Mouse (Mus musculus): Measurements from ENCODE around the gene Sdha. TPM values are rescaled to one million over a fixed set of nuclear protein-coding genes. Genes with fewer than 3 reads are reported as not detected.

The Sdha gene
- polyA plus RNA-seq, 1 experiment from 2014 or later, result 268 TPM

GRCm38 (mm10) chr13:74363176-74363858, 13.2 kb upstream of the Sdha start:
- ATAC-seq (ENCODE audit: low FRiP score, low TSS enrichment), result 0 out of 2 replicates have a peak, but pooled peaks have one; percentile 36
- Histone ChIP-seq H3K4me1 (ENCODE audit: control insufficient read depth, insufficient read depth, low read length) (no peaks in the 10 kb centered on the region), H3K27me3 (ENCODE audit: control insufficient read depth, insufficient read depth, low read length) (no peaks in the 10 kb centered on the region), H3K4me3 (ENCODE audit: low read length) (no peak overlapping the region), H3K27ac (ENCODE audit: low read depth, low read length) (no peak overlapping the region), H3K9ac (ENCODE audit: low read depth, low read length) (no peak overlapping the region), H3K9me3 (ENCODE audit: control insufficient read depth, low read length) (no peaks in the 10 kb centered on the region), H3K36me3 (ENCODE audit: control insufficient read depth, insufficient read depth, low read length) (peaks cover 22% of the 10 kb centered on the region), H3K4me2 (replicated peaks; ENCODE audit: low read depth, low read length) (no peak overlapping the region)
- WGBS, result 90% methylated on average over 13 of the region's 13 CpGs

DNA sequence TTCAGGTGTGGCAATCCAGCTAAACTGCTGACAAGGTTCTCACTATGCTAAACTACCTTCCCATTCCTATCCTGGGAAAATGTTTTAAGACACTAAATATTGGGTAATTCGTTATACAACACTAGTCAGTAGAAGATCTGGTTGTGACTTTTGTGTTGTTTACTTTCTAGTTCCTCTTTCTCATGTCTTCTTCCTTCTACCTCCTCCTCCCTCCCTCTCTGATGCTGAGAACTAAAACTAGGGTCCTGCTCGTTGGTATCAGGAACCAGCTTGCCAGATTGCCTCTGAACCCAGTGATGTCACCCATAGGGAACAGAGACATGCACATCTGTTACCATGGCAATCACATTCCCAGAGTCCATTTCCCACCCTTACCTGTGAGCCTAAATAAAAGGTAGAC, 12.1 kb upstream of the Sdha start:
- Histone ChIP-seq H3K4me1 (ENCODE audit: control insufficient read depth, insufficient read depth, low read length) (no peaks in the 10 kb centered on the region), H3K4me3 (ENCODE audit: low read length) (no peak overlapping the region), H3K36me3 (ENCODE audit: control insufficient read depth, insufficient read depth, low read length) (peaks cover 32% of the 10 kb centered on the region), H3K9ac (ENCODE audit: low read depth, low read length) (no peak overlapping the region), H3K27me3 (ENCODE audit: control insufficient read depth, insufficient read depth, low read length) (no peaks in the 10 kb centered on the region), H3K9me3 (ENCODE audit: control insufficient read depth, low read length) (no peaks in the 10 kb centered on the region), H3K27ac (ENCODE audit: low read depth, low read length) (no peak overlapping the region), H3K4me2 (replicated peaks; ENCODE audit: low read depth, low read length) (no peak overlapping the region)
- no peak for ATAC-seq (ENCODE audit: low FRiP score, low TSS enrichment)
- 79% methylated on average over 2 of the region's 2 CpGs for WGBS

GRCm38 (mm10) chr13:74356491-74356890, 6.4 kb upstream of the Sdha start:
- Histone ChIP-seq H3K4me3 (ENCODE audit: low read length) (no peak overlapping the region), H3K36me3 (ENCODE audit: control insufficient read depth, insufficient read depth, low read length) (peaks cover 56% of the 10 kb centered on the region), H3K4me2 (replicated peaks; ENCODE audit: low read depth, low read length) (no peak overlapping the region), H3K27ac (ENCODE audit: low read depth, low read length) (no peak overlapping the region), H3K9me3 (ENCODE audit: control insufficient read depth, low read length) (no peaks in the 10 kb centered on the region), H3K4me1 (ENCODE audit: control insufficient read depth, insufficient read depth, low read length) (no peaks in the 10 kb centered on the region), H3K27me3 (ENCODE audit: control insufficient read depth, insufficient read depth, low read length) (no peaks in the 10 kb centered on the region), H3K9ac (ENCODE audit: low read depth, low read length) (no peak overlapping the region)
- no peak for ATAC-seq (ENCODE audit: low FRiP score, low TSS enrichment)
- 95% methylated on average over 13 of the region's 13 CpGs for WGBS

- Histone ChIP-seq H3K27me3 (ENCODE audit: control insufficient read depth, insufficient read depth, low read length) (no peaks in the 10 kb centered on the region), H3K4me2 (replicated peaks; ENCODE audit: low read depth, low read length) (peak overlapping the region; percentile 56), H3K4me1 (ENCODE audit: control insufficient read depth, insufficient read depth, low read length) (peaks cover 16% of the 10 kb centered on the region; the same call in 1 of the 2 replicates), H3K9ac (ENCODE audit: low read depth, low read length) (peak overlapping the region; percentile 86), H3K9me3 (ENCODE audit: control insufficient read depth, low read length) (no peaks in the 10 kb centered on the region), H3K27ac (ENCODE audit: low read depth, low read length) (no peak overlapping the region), H3K4me3 (ENCODE audit: low read length) (peak overlapping the region; percentile 83), H3K36me3 (ENCODE audit: control insufficient read depth, insufficient read depth, low read length) (peaks cover 18% of the 10 kb centered on the region; the same call in 1 of the 2 replicates)
- ATAC-seq (ENCODE audit: low FRiP score, low TSS enrichment), result no peak
- WGBS, result 1% methylated on average over 15 of the region's 15 CpGs
These were observed 391 bp upstream of the Sdha start for GRCm38 (mm10) chr13:74350435-74350906.

DNA sequence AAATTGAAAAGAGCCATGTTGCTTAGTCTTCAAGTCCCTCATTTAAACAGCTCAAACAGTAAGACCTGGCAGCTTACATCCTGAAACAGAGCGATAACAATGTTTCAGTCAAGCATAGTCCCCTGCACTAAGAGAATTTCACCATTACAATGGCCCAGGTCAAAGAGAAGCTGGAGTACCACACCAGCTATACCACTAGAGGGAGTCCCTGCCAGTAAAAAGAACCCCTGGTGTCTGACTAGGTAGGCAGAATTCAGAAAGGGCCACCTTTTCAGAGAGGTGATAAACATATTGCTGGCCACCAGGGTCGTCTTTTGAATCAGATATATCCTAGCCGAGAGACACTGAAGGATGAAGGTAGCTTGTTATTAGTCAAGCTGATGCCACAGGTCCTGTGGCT, 9.0 kb downstream of the Sdha start:
- no peak overlapping the region for H3K4me2 ChIP-seq (replicated peaks; ENCODE audit: low read depth, low read length)
- no peak overlapping the region for H3K27ac ChIP-seq (ENCODE audit: low read depth, low read length)
- H3K9ac ChIP-seq (ENCODE audit: low read depth, low read length), result no peak overlapping the region
- WGBS, result 47% methylated on average over 3 of the region's 3 CpGs
- no peaks in the 10 kb centered on the region for H3K9me3 ChIP-seq (ENCODE audit: control insufficient read depth, low read length)
- H3K4me3 ChIP-seq (ENCODE audit: low read length), result no peak overlapping the region
- H3K27me3 ChIP-seq (ENCODE audit: control insufficient read depth, insufficient read depth, low read length), result no peaks in the 10 kb centered on the region
- ATAC-seq (ENCODE audit: low FRiP score, low TSS enrichment), result peak; percentile 46; the same call in 1 of the 2 replicates
- H3K4me1 ChIP-seq (ENCODE audit: control insufficient read depth, insufficient read depth, low read length), result no peaks in the 10 kb centered on the region
- H3K36me3 ChIP-seq (ENCODE audit: control insufficient read depth, insufficient read depth, low read length), result peaks cover 73% of the 10 kb centered on the region

- Histone ChIP-seq H3K4me1 (ENCODE audit: control insufficient read depth, insufficient read depth, low read length) (no peaks in the 10 kb centered on the region), H3K9me3 (ENCODE audit: control insufficient read depth, low read length) (no peaks in the 10 kb centered on the region), H3K4me3 (ENCODE audit: low read length) (no peak overlapping the region), H3K9ac (ENCODE audit: low read depth, low read length) (no peak overlapping the region), H3K27me3 (ENCODE audit: control insufficient read depth, insufficient read depth, low read length) (no peaks in the 10 kb centered on the region), H3K27ac (ENCODE audit: low read depth, low read length) (no peak overlapping the region), H3K4me2 (replicated peaks; ENCODE audit: low read depth, low read length) (no peak overlapping the region), H3K36me3 (ENCODE audit: control insufficient read depth, insufficient read depth, low read length) (peaks cover 74% of the 10 kb centered on the region)
- no peak for ATAC-seq (ENCODE audit: low FRiP score, low TSS enrichment)
These were observed 20.8 kb downstream of the Sdha start for GRCm38 (mm10) chr13:74329321-74329720.

DNA sequence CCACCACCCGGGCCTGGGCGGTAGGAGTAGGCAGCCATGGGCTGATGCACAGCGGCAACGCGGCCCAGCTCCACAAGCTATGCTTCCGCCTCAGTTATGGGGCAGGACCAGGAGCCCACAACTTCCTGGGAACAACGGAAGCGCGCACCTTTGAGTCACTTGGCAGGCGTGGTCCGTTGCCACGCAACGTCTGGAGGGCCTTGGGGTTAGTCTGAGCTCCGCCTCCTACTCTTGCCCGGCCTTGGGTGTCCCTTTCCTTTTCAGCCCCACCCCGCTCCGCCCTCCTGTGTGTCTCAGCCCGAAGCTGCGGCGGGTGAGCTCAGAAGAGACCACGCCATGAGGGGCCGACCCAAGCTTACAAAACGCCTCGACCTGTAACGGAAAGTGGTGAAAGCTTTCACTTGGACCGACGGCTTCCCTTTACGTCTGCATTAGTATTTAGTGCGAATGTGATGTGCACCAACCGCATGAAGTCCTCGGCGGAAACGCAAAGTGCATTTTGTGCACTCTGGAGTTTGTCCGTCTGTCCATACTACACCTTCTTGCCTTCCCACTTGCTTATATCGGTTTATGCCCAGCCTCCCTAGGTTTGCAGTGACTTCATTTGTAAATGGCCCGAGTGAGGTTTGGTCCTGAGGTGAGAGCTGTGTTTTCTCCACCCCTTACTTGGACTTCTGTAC, 32.8 kb downstream of the Sdha start, which contains the start of gene Pdcd6:
Pdcd6 (minus strand) TSS at position 411 of the 680 bp plus-strand sequence.
- Histone ChIP-seq H3K27ac (ENCODE audit: low read depth, low read length) (no peak within 1 kb of the TSS), H3K4me2 (replicated peaks; ENCODE audit: low read depth, low read length) (peak within 1 kb of the TSS; percentile 59), H3K4me3 (ENCODE audit: low read length) (peak within 1 kb of the TSS; percentile 80), H3K27me3 (ENCODE audit: control insufficient read depth, insufficient read depth, low read length) (no peaks in the 10 kb centered on the region), H3K4me1 (ENCODE audit: control insufficient read depth, insufficient read depth, low read length) (no peaks in the 10 kb centered on the region), H3K9ac (ENCODE audit: low read depth, low read length) (peak within 1 kb of the TSS; percentile 84), H3K36me3 (ENCODE audit: control insufficient read depth, insufficient read depth, low read length) (peaks cover 27% of the 10 kb centered on the region), H3K9me3 (ENCODE audit: control insufficient read depth, low read length) (no peaks in the 10 kb centered on the region)
- peak; percentile 100 for ATAC-seq (ENCODE audit: low FRiP score, low TSS enrichment)
- under 1% methylated on average over 32 of the region's 36 CpGs for WGBS

DNA sequence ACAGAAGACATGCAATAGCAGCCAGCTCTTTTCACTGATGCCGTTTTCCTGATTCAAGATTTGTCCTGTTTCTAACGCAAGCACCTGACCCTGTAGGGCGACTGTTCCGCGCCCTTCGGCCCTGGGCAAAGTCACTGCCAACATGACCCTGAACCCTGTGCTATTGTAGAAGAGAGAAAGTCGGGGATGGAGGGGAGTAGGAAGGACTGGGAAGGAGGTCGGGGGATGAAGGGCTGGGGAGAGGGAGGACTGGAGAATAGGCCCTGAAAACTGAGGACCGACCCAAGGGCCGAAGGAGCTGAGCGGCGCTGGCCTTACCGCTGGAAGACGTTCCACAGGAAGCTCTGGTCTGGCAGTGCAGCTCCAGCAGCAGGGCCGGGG, 33.3 kb downstream of the Sdha start:
- no peak for ATAC-seq (ENCODE audit: low FRiP score, low TSS enrichment)
- peak overlapping the region; percentile 80 for H3K4me3 ChIP-seq (ENCODE audit: low read length)
- H3K9me3 ChIP-seq (ENCODE audit: control insufficient read depth, low read length), result no peaks in the 10 kb centered on the region
- peak overlapping the region; percentile 59 for H3K4me2 ChIP-seq (replicated peaks; ENCODE audit: low read depth, low read length)
- 4% methylated on average over 15 of the region's 15 CpGs for WGBS
- H3K4me1 ChIP-seq (ENCODE audit: control insufficient read depth, insufficient read depth, low read length), result no peaks in the 10 kb centered on the region
- peak overlapping the region; percentile 84 for H3K9ac ChIP-seq (ENCODE audit: low read depth, low read length)
- H3K27ac ChIP-seq (ENCODE audit: low read depth, low read length), result no peak overlapping the region
- peaks cover 21% of the 10 kb centered on the region for H3K36me3 ChIP-seq (ENCODE audit: control insufficient read depth, insufficient read depth, low read length)
- no peaks in the 10 kb centered on the region for H3K27me3 ChIP-seq (ENCODE audit: control insufficient read depth, insufficient read depth, low read length)

- H3K27me3 ChIP-seq (ENCODE audit: control insufficient read depth, insufficient read depth, low read length), result no peaks in the 10 kb centered on the region
- H3K9me3 ChIP-seq (ENCODE audit: control insufficient read depth, low read length), result no peaks in the 10 kb centered on the region
- H3K36me3 ChIP-seq (ENCODE audit: control insufficient read depth, insufficient read depth, low read length), result peaks cover 17% of the 10 kb centered on the region
- H3K9ac ChIP-seq (ENCODE audit: low read depth, low read length), result peak overlapping the region; percentile 84
- H3K4me1 ChIP-seq (ENCODE audit: control insufficient read depth, insufficient read depth, low read length), result no peaks in the 10 kb centered on the region
- WGBS, result 24% methylated on average over 4 of the region's 4 CpGs
- peak overlapping the region; percentile 80 for H3K4me3 ChIP-seq (ENCODE audit: low read length)
- H3K4me2 ChIP-seq (replicated peaks; ENCODE audit: low read depth, low read length), result peak overlapping the region; percentile 59
- H3K27ac ChIP-seq (ENCODE audit: low read depth, low read length), result no peak overlapping the region
- no peak for ATAC-seq (ENCODE audit: low FRiP score, low TSS enrichment)
These were observed 33.7 kb downstream of the Sdha start for GRCm38 (mm10) chr13:74316386-74316785.
